Mouse (Mus musculus): ENCODE measurements around the gene Mtor.

Mtor gene

DNA sequence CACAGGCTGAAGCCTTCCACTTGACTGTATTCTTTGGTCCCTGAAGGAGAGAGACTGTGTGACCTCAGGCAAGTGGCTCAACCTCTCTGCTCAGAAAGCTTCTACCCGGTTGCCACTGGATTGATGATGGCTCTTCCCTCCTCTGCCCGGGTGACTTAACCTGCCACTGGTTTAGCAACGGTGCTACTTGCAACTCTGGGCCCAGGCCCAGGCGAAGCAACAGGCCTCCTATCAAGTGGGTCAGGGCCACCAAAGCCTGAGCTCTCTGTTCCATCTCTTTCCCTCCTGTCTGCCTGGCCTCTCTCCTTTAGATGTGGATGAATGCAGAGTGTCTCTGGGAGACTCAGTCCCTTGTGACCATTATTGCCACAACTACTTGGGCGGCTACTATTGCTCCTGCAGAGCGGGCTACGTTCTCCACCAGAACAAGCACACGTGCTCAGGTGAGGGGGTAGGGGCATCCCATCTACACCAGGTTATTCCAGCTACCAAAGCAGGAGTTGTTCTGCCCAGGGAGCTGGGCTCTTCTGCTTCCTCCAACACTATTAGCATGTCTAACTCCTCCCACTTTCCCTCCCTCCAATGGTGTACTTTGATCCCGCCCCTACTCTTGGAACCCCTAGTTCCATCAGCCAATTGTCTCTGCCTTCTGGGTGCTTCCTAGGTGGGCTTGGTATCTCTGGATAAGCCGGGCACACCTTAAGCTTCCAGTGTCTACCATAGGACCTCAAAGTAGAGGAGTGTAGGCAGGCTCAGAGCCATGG, 155.1 kb downstream of the Mtor start:
- TF ChIP-seq GATA4 (IDR thresholded peaks at IDR 0.05; ENCODE audit: insufficient replicate concordance, low read length) = no peak

DNA sequence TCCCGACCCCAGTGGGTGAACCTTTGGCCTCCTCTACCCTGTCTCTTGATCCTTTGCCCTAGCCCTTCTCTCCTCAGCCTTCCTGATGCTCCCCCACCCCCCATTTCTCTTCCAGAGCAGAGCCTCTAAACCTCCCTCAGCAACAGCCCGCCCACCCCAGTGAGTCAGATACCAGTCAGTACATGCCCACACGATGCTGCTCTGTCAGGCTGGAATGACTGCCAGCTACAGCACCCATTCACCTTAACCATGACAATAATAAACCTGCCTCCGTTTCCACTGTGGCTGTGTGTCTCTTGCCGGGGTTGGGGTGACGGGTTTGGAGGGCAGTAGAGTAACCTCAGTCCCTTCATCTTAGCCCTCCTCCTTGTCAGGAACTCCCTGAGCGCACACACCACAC, 155.7 kb downstream of the Mtor start:
- TF ChIP-seq GATA4 (IDR thresholded peaks at IDR 0.05; ENCODE audit: insufficient replicate concordance, low read length) = no peak

DNA sequence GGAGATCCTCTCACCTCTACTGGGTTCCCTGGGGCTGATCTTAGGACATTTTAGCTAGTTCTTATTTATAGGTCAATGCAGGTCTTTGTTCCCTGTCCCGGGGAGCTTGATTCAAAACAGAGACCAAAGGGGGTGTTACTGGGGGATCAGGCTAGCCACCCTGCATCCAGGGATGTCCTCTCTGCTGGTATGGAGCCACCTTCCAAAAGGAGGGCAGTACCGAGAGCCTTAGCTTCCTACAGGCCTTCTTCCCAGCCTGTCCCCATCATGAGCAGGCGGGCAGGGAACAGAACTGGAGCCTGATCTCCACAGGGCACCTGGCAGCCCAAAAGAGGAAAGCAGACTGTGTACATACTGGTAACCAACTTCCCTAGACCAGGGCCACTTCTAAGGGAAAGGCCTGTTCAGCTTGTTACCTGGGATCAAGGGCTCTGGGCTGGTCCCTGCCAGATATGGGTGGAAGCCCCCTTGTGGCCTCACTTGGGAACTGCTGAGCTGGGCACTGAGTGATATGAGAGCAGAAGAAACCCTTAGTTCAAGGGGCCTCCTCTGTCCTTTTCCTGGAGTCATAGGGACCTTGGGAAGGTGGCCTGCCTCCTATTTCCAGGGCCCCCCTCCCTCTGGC, 156.2 kb downstream of the Mtor start:
- TF ChIP-seq GATA4 (IDR thresholded peaks at IDR 0.05; ENCODE audit: insufficient replicate concordance, low read length) = no peak

Measured in liver, adult (tissue).